ENCODE assay signal across 16 mouse cellular contexts in genomic region chr5:122247529-122247928, GRCm38 (mm10). TPM values are rescaled to one million over a fixed set of nuclear protein-coding genes. Genes with fewer than 3 reads are reported as not detected.
A peak's percentile ranks its signal among the peaks of the same experiment; 100 is the strongest.
DNase-seq lines count a peak whose midpoint lies in the region; ATAC-seq and TF ChIP-seq lines count a peak whose summit lies in the region.
"Had no signal": no experiment of that assay in that cellular context is flagged by ENCODE, and none has a peak within 500 bp of the region (broad histone marks: within the 10 kb centered on the region; RNA-seq: fewer than 3 reads in every experiment).

No protein-coding gene starts in this region.

- H3K36me3 ChIP-seq in embryonic facial prominence, embryonic 13.5 days, result peaks cover 48% of the 10 kb centered on the region
- peaks cover 71% of the 10 kb centered on the region for H3K36me3 ChIP-seq in embryonic facial prominence, embryonic 10.5 days (replicated peaks)
- peaks cover 6% of the 10 kb centered on the region for H3K36me3 ChIP-seq in midbrain, embryonic 11.5 days (ENCODE audit: control insufficient read depth, insufficient read depth, low read length)
- H3K36me3 ChIP-seq in midbrain, embryonic 16.5 days (ENCODE audit: control insufficient read depth, insufficient read depth, low read length), result peaks cover 13% of the 10 kb centered on the region; the same call in 1 of the 2 replicates
- peaks cover 1% of the 10 kb centered on the region; the same call in 1 of the 2 replicates for H3K36me3 ChIP-seq in testis, adult 2 months (ENCODE audit: control insufficient read depth, insufficient read depth, low read length)
- no peaks in the 10 kb centered on the region for H3K36me3 ChIP-seq in liver, embryonic 11.5 days (ENCODE audit: control insufficient read depth, insufficient read depth, low read length)

- no peak overlapping the region for H3K27ac ChIP-seq in embryonic facial prominence, embryonic 13.5 days
- H3K27ac ChIP-seq in embryonic facial prominence, embryonic 10.5 days (replicated peaks), result no peak overlapping the region
- H3K27ac ChIP-seq in midbrain, embryonic 11.5 days (ENCODE audit: low read depth, low read length), result no peak overlapping the region
- no peak overlapping the region for H3K27ac ChIP-seq in midbrain, embryonic 16.5 days (ENCODE audit: low read length)
- H3K27ac ChIP-seq in testis, adult 2 months (ENCODE audit: control insufficient read depth, insufficient read depth, low read depth, low read length), result 0 out of 2 replicates have a peak overlapping the region, but pooled peaks have one; percentile 31
- H3K27ac ChIP-seq in liver, embryonic 11.5 days (ENCODE audit: low read depth, low read length), result no peak overlapping the region
- H3K27ac ChIP-seq: heart, embryonic 13.5 days; hindbrain, postnatal 0 days; liver, embryonic 14.5 days; macrophage had no signal

- TF ChIP-seq POLR2A in testis, adult 2 months (IDR thresholded peaks at IDR 0.05; ENCODE audit: control insufficient read depth, low read depth, low read length), result no peak

- no peak overlapping the region for H3K4me2 ChIP-seq in embryonic facial prominence, embryonic 13.5 days
- no peak overlapping the region for H3K4me2 ChIP-seq in midbrain, embryonic 11.5 days
- no peak overlapping the region for H3K4me2 ChIP-seq in midbrain, embryonic 16.5 days (ENCODE audit: low read length)
- no peak overlapping the region for H3K4me2 ChIP-seq in liver, embryonic 11.5 days
- H3K4me2 ChIP-seq: heart, embryonic 13.5 days had no signal

- 84% methylated on average over 11 of the region's 11 CpGs for WGBS in embryonic facial prominence, embryonic 13.5 days
- 84% methylated on average over 11 of the region's 11 CpGs for WGBS in embryonic facial prominence, embryonic 10.5 days
- 92% methylated on average over 11 of the region's 11 CpGs for WGBS in midbrain, embryonic 11.5 days
- 94% methylated on average over 11 of the region's 11 CpGs for WGBS in midbrain, embryonic 16.5 days
- WGBS in liver, embryonic 11.5 days, result 82% methylated on average over 11 of the region's 11 CpGs

- no peaks in the 10 kb centered on the region for H3K9me3 ChIP-seq in embryonic facial prominence, embryonic 13.5 days
- H3K9me3 ChIP-seq in embryonic facial prominence, embryonic 10.5 days, result no peaks in the 10 kb centered on the region
- no peaks in the 10 kb centered on the region for H3K9me3 ChIP-seq in midbrain, embryonic 11.5 days (ENCODE audit: control insufficient read depth, low read length)
- no peaks in the 10 kb centered on the region for H3K9me3 ChIP-seq in midbrain, embryonic 16.5 days (replicated peaks; ENCODE audit: control insufficient read depth, low read length, poor library complexity, severe bottlenecking)
- no peaks in the 10 kb centered on the region for H3K9me3 ChIP-seq in liver, embryonic 11.5 days (ENCODE audit: control insufficient read depth, low read length)
- H3K9me3 ChIP-seq: heart, embryonic 13.5 days had no signal

- H3K4me1 ChIP-seq in embryonic facial prominence, embryonic 13.5 days, result no peaks in the 10 kb centered on the region
- peaks cover 6% of the 10 kb centered on the region for H3K4me1 ChIP-seq in embryonic facial prominence, embryonic 10.5 days
- no peaks in the 10 kb centered on the region for H3K4me1 ChIP-seq in midbrain, embryonic 11.5 days (ENCODE audit: control insufficient read depth, insufficient read depth, low read length)
- peaks cover 5% of the 10 kb centered on the region; the same call in 1 of the 2 replicates for H3K4me1 ChIP-seq in midbrain, embryonic 16.5 days (ENCODE audit: control insufficient read depth, insufficient read depth, low read length)
- peaks cover 2% of the 10 kb centered on the region; the same call in 1 of the 2 replicates for H3K4me1 ChIP-seq in testis, adult 2 months (ENCODE audit: control insufficient read depth, insufficient read depth, low read length)
- no peaks in the 10 kb centered on the region for H3K4me1 ChIP-seq in liver, embryonic 11.5 days (replicated peaks; ENCODE audit: control insufficient read depth, insufficient read depth, low read length)
- H3K4me1 ChIP-seq: heart, embryonic 13.5 days had no signal

- H3K27me3 ChIP-seq in embryonic facial prominence, embryonic 13.5 days, result no peaks in the 10 kb centered on the region
- no peaks in the 10 kb centered on the region for H3K27me3 ChIP-seq in embryonic facial prominence, embryonic 10.5 days (replicated peaks; ENCODE audit: low read depth, poor library complexity, severe bottlenecking)
- H3K27me3 ChIP-seq in midbrain, embryonic 11.5 days (ENCODE audit: control insufficient read depth, insufficient read depth, low read length), result no peaks in the 10 kb centered on the region
- no peaks in the 10 kb centered on the region for H3K27me3 ChIP-seq in midbrain, embryonic 16.5 days (ENCODE audit: control insufficient read depth, insufficient read depth, low read depth, low read length)
- H3K27me3 ChIP-seq in testis, adult 2 months (ENCODE audit: control insufficient read depth, insufficient read depth, low read length), result no peaks in the 10 kb centered on the region
- H3K27me3 ChIP-seq in liver, embryonic 11.5 days (replicated peaks; ENCODE audit: control insufficient read depth, insufficient read depth, low read length), result no peaks in the 10 kb centered on the region
- H3K27me3 ChIP-seq: heart, embryonic 13.5 days had no signal

- H3K9ac ChIP-seq in embryonic facial prominence, embryonic 13.5 days, result 0 out of 2 replicates have a peak overlapping the region, but pooled peaks have one; percentile 12
- no peak overlapping the region for H3K9ac ChIP-seq in midbrain, embryonic 11.5 days (ENCODE audit: low read length)
- no peak overlapping the region for H3K9ac ChIP-seq in midbrain, embryonic 16.5 days (ENCODE audit: low read depth, low read length)
- no peak overlapping the region for H3K9ac ChIP-seq in liver, embryonic 11.5 days (ENCODE audit: low read depth, low read length)
- H3K9ac ChIP-seq: heart, embryonic 13.5 days; liver, embryonic 14.5 days had no signal

- ATAC-seq in embryonic facial prominence, embryonic 13.5 days (ENCODE audit: insufficient number of reproducible peaks, insufficient read depth, low FRiP score, low TSS enrichment, low read depth), result no peak
- no peak for ATAC-seq in midbrain, embryonic 11.5 days (ENCODE audit: low FRiP score)
- ATAC-seq in midbrain, embryonic 16.5 days, result no peak
- ATAC-seq in liver, embryonic 11.5 days (replicated peaks; ENCODE audit: low FRiP score), result no peak
- ATAC-seq: hindbrain, postnatal 0 days had no signal

- DNase-seq in embryonic facial prominence, embryonic 10.5 days (ENCODE audit: low spot score), result no peak
- peak; percentile 23 for DNase-seq in midbrain, embryonic 11.5 days (ENCODE audit: low spot score, missing footprints)
- peak; percentile 40 for DNase-seq in heart, postnatal 4 days
- DNase-seq in lung, postnatal 36 days, result no peak
- DNase-seq in liver, embryonic 11.5 days (ENCODE audit: low spot score), result no peak
- DNase-seq: adrenal gland, postnatal 10 days; kidney, adult 9 months; thymus, adult 18-20 months had no signal

- no peak for TF ChIP-seq CTCF in testis, adult 2 months (IDR thresholded peaks at IDR 0.05; ENCODE audit: control insufficient read depth, insufficient read depth, insufficient replicate concordance, low read depth, low read length)

- no peak overlapping the region for H3K4me3 ChIP-seq in embryonic facial prominence, embryonic 13.5 days
- no peak overlapping the region for H3K4me3 ChIP-seq in embryonic facial prominence, embryonic 10.5 days
- no peak overlapping the region for H3K4me3 ChIP-seq in midbrain, embryonic 11.5 days (ENCODE audit: low read depth, low read length)
- no peak overlapping the region for H3K4me3 ChIP-seq in midbrain, embryonic 16.5 days (ENCODE audit: low read depth, low read length)
- H3K4me3 ChIP-seq in testis, adult 2 months (ENCODE audit: control insufficient read depth, low read depth, low read length), result no peak overlapping the region
- H3K4me3 ChIP-seq in liver, embryonic 11.5 days (ENCODE audit: low read depth, low read length), result no peak overlapping the region
- H3K4me3 ChIP-seq: erythroblast, embryonic 14.5 days; heart, embryonic 13.5 days had no signal

RNA-seq across cellular contexts. Expression of gene Tctn1, which starts 16.7 kb away (rescaled TPM):
- 5.0 and 8.0 TPM in 2 replicates for polyA plus RNA-seq in embryonic facial prominence, embryonic 13.5 days (2015; fragmentation: Nextera tagmentation; extraction: Ambion mirVana)
- 4.8 and 5.5 TPM in 2 replicates for polyA plus RNA-seq in embryonic facial prominence, embryonic 10.5 days (2016; fragmentation: Nextera tagmentation; extraction: Ambion mirVana)
- 4.3 and 4.8 TPM in 2 replicates for polyA plus RNA-seq in midbrain, embryonic 11.5 days (2014; fragmentation: Nextera tagmentation; extraction: Ambion mirVana)
- polyA plus RNA-seq in midbrain, embryonic 16.5 days (2015; fragmentation: Nextera tagmentation; extraction: Ambion mirVana), result 5.4 and 7.3 TPM in 2 replicates
- 1 to 10 TPM; 6.0 to 6.1 TPM for total RNA-seq in heart, postnatal 4 days (2021)
- 59.8 and 63.3 TPM in 2 replicates for polyA plus RNA-seq in testis, adult 2 months (2012; rRNA removed)
- polyA plus RNA-seq in liver, embryonic 11.5 days (2014; fragmentation: Nextera tagmentation; extraction: Ambion mirVana), result 2.1 and 3.1 TPM in 2 replicates

RNA-seq across cellular contexts. Expression of gene Pptc7, which starts 36.6 kb away (rescaled TPM):
- polyA plus RNA-seq in embryonic facial prominence, embryonic 13.5 days (2015; fragmentation: Nextera tagmentation; extraction: Ambion mirVana), result 9.2 TPM in 2 replicates
- polyA plus RNA-seq in embryonic facial prominence, embryonic 10.5 days (2016; fragmentation: Nextera tagmentation; extraction: Ambion mirVana), result 8.0 and 8.9 TPM in 2 replicates
- 7.6 and 8.8 TPM in 2 replicates for polyA plus RNA-seq in midbrain, embryonic 11.5 days (2014; fragmentation: Nextera tagmentation; extraction: Ambion mirVana)
- polyA plus RNA-seq in midbrain, embryonic 16.5 days (2015; fragmentation: Nextera tagmentation; extraction: Ambion mirVana), result 7.1 and 7.6 TPM in 2 replicates
- 10 to 100 TPM; 44.0 to 47.2 TPM for total RNA-seq in heart, postnatal 4 days (2021)
- polyA plus RNA-seq in testis, adult 2 months (2012; rRNA removed), result 47.8 and 48.0 TPM in 2 replicates
- 6.7 and 8.2 TPM in 2 replicates for polyA plus RNA-seq in liver, embryonic 11.5 days (2014; fragmentation: Nextera tagmentation; extraction: Ambion mirVana)

RNA-seq across cellular contexts. Expression of gene Hvcn1, which starts 40.9 kb away (rescaled TPM):
- polyA plus RNA-seq in embryonic facial prominence, embryonic 13.5 days (2015; fragmentation: Nextera tagmentation; extraction: Ambion mirVana), result 8.6 and 10.0 TPM in 2 replicates
- 14.6 and 15.8 TPM in 2 replicates for polyA plus RNA-seq in embryonic facial prominence, embryonic 10.5 days (2016; fragmentation: Nextera tagmentation; extraction: Ambion mirVana)
- polyA plus RNA-seq in midbrain, embryonic 11.5 days (2014; fragmentation: Nextera tagmentation; extraction: Ambion mirVana), result 11.4 and 12.5 TPM in 2 replicates
- polyA plus RNA-seq in midbrain, embryonic 16.5 days (2015; fragmentation: Nextera tagmentation; extraction: Ambion mirVana), result 1.7 and 1.8 TPM in 2 replicates
- total RNA-seq in heart, postnatal 4 days (2021), result 1 to 10 TPM; 1.9 to 2.0 TPM
- polyA plus RNA-seq in testis, adult 2 months (2012; rRNA removed), result 0.93 and 0.99 TPM in 2 replicates
- polyA plus RNA-seq in liver, embryonic 11.5 days (2014; fragmentation: Nextera tagmentation; extraction: Ambion mirVana), result 3.1 and 4.3 TPM in 2 replicates

Comparison
In these comparisons a context has a peak if more than half of its experiments do, and no peak if none do; other contexts are left out.
1. DNase-seq: peak in midbrain, embryonic 11.5 days (single experiment) and heart, postnatal 4 days (single experiment); none in embryonic facial prominence, embryonic 10.5 days (single experiment), lung, postnatal 36 days (single experiment) and liver, embryonic 11.5 days (single experiment).